Mouse (Mus musculus) CH12.LX (cell line): ENCODE measurements around the gene Mrpl42. TPM values are rescaled to one million over a fixed set of nuclear protein-coding genes. Genes with fewer than 3 reads are reported as not detected.

Experiments used
- DNase-seq: peaks from one replicate; pipeline ENCODE4 v3.0.0-alpha.2; 2013; ENCODE audit errors: extremely low read depth
- H3K27ac ChIP-seq: 2 replicates; pipeline ENCODE4 v1.5.1; 2012; ENCODE audit warnings: low read depth, mild to moderate bottlenecking, control low read depth, moderate library complexity; ENCODE audit not compliant: insufficient read depth
- H3K27me3 ChIP-seq: replicated peaks from 2 replicates; pipeline ENCODE3; 2012; ENCODE audit warnings: inconsistent platforms
- H3K36me3 ChIP-seq, 2 experiments: replicated peaks in 1 of 2; 2 replicates each; pipeline versions ENCODE3 to v1.6.1; 2012; ENCODE audit warnings: inconsistent platforms in 1 of 2, low read length in 1 of 2, mild to moderate bottlenecking in 1 of 2, mixed read lengths in 1 of 2, moderate library complexity in 1 of 2; ENCODE audit not compliant: control insufficient read depth in 1 of 2, insufficient read depth in 1 of 2
- H3K4me1 ChIP-seq, 2 experiments: 2 replicates each; pipeline ENCODE4 v1.6.1; 2012; ENCODE audit warnings: inconsistent platforms in 1 of 2, moderate library complexity in 1 of 2; ENCODE audit not compliant: insufficient read depth in 2 of 2, control insufficient read depth in 1 of 2
- H3K4me2 ChIP-seq: 2 replicates; pipeline ENCODE4 v1.6.1; 2012; ENCODE audit warnings: low read depth, mild to moderate bottlenecking, control low read depth; ENCODE audit not compliant: poor library complexity, insufficient read depth, severe bottlenecking
- H3K4me3 ChIP-seq, 3 experiments: fragments of 150-350 bp in 1 of 3; sonication (generic) in 1 of 3; replicated peaks in 1 of 3; 2 replicates each; pipeline versions ENCODE3 to v1.5.1; 2011 to 2012; ENCODE audit warnings: low read depth in 2 of 3, low read length in 2 of 3, mild to moderate bottlenecking in 2 of 3, moderate library complexity in 2 of 3, control low read depth in 1 of 3, improper control_type of control experiment in 1 of 3, inconsistent platforms in 1 of 3, mixed read lengths in 1 of 3; ENCODE audit not compliant: poor library complexity in 1 of 3
- H3K79me2 ChIP-seq: replicated peaks from 2 replicates; pipeline ENCODE4 v1.6.1; 2012; ENCODE audit warnings: mild to moderate bottlenecking, moderate library complexity; ENCODE audit not compliant: control insufficient read depth, poor library complexity, insufficient read depth, severe bottlenecking; ENCODE audit errors: extremely low read depth
- H3K9ac ChIP-seq: 2 replicates; pipeline ENCODE4 v1.6.1; 2012; ENCODE audit warnings: low read depth, mild to moderate bottlenecking, control low read depth, moderate library complexity; ENCODE audit not compliant: insufficient read depth
- H3K9me3 ChIP-seq: replicated peaks from 2 replicates; pipeline ENCODE3; 2012; ENCODE audit warnings: low read length, inconsistent platforms, mixed read lengths
- BHLHE40 ChIP-seq: IDR thresholded peaks from 2 replicates; pipeline ENCODE4 v1.6.1; 2011; ENCODE audit warnings: mild to moderate bottlenecking, low read depth, low read length, improper control_type of control experiment
- E2F4 ChIP-seq: IDR thresholded peaks from 2 replicates; pipeline ENCODE4 v1.6.1; 2011; ENCODE audit warnings: low read depth, low read length, improper control_type of control experiment; ENCODE audit not compliant: insufficient replicate concordance
- GABPA ChIP-seq: IDR thresholded peaks from 2 replicates; pipeline ENCODE4 v1.6.1; 2012; ENCODE audit warnings: low read depth, low read length, improper control_type of control experiment, inconsistent platforms; ENCODE audit not compliant: insufficient replicate concordance
- HCFC1 ChIP-seq: IDR thresholded peaks from 2 replicates; pipeline ENCODE4 v1.6.1; 2012; ENCODE audit warnings: low read depth, mild to moderate bottlenecking, inconsistent platforms, low read length, improper control_type of control experiment
- MAX ChIP-seq: IDR thresholded peaks from 2 replicates; pipeline ENCODE4 v1.6.1; 2011; ENCODE audit warnings: low read length, improper control_type of control experiment
- MAZ ChIP-seq: IDR thresholded peaks from 2 replicates; pipeline ENCODE4 v1.6.1; 2012; ENCODE audit warnings: low read depth, mild to moderate bottlenecking, inconsistent platforms, low read length, improper control_type of control experiment, moderate library complexity
- MYC ChIP-seq: IDR thresholded peaks from 2 replicates; pipeline ENCODE4 v1.6.1; 2011; ENCODE audit warnings: low read depth, mild to moderate bottlenecking, improper control_type of control experiment, low read length
- PAX5 ChIP-seq: IDR thresholded peaks from 2 replicates; pipeline ENCODE4 v1.6.1; 2012; ENCODE audit warnings: low read length, inconsistent platforms, mixed read lengths
- RAD21 ChIP-seq: IDR thresholded peaks from 2 replicates; pipeline ENCODE4 v1.6.1; 2011; ENCODE audit warnings: low read depth, mild to moderate bottlenecking, low read length, improper control_type of control experiment, moderate library complexity
- RCOR1 ChIP-seq: conservative IDR thresholded peaks from 2 replicates; pipeline ENCODE4 v1.6.1; 2012; ENCODE audit warnings: low read depth, mild to moderate bottlenecking, inconsistent platforms, low read length, improper control_type of control experiment
- SIN3A ChIP-seq: IDR thresholded peaks from 2 replicates; pipeline ENCODE4 v1.6.1; 2012; ENCODE audit warnings: low read length, improper control_type of control experiment, inconsistent platforms
- SMC3 ChIP-seq: IDR thresholded peaks from 2 replicates; pipeline ENCODE4 v1.6.1; 2011; ENCODE audit warnings: low read depth, low read length, improper control_type of control experiment
- TBP ChIP-seq: conservative IDR thresholded peaks from 2 replicates; pipeline ENCODE4 v1.6.1; 2011; ENCODE audit warnings: low read depth, low read length, improper control_type of control experiment
- TCF12 ChIP-seq: IDR thresholded peaks from 2 replicates; pipeline ENCODE4 v1.6.1; 2014; ENCODE audit warnings: low read depth, mild to moderate bottlenecking, inconsistent platforms, low read length, improper control_type of control experiment
- UBTF ChIP-seq: IDR thresholded peaks from 2 replicates; pipeline ENCODE4 v1.6.1; 2012; ENCODE audit warnings: low read depth, mild to moderate bottlenecking, inconsistent platforms, low read length, improper control_type of control experiment, moderate library complexity
- USF2 ChIP-seq: conservative IDR thresholded peaks from 2 replicates; pipeline ENCODE4 v1.6.1; 2011; ENCODE audit warnings: low read depth, low read length, improper control_type of control experiment
- ZC3H11A ChIP-seq: IDR thresholded peaks from 2 replicates; pipeline ENCODE4 v1.6.1; 2012; ENCODE audit warnings: low read depth, mild to moderate bottlenecking, inconsistent platforms, low read length, improper control_type of control experiment
- ZKSCAN1 ChIP-seq: IDR thresholded peaks from 2 replicates; pipeline ENCODE4 v1.6.1; 2012; ENCODE audit warnings: low read depth, inconsistent platforms, low read length, improper control_type of control experiment, borderline replicate concordance
- ZMIZ1 ChIP-seq: IDR thresholded peaks from 2 replicates; pipeline ENCODE4 v1.6.1; 2012; ENCODE audit warnings: low read depth, mild to moderate bottlenecking, inconsistent platforms, low read length, improper control_type of control experiment
- ZNF384 ChIP-seq: IDR thresholded peaks from 2 replicates; pipeline ENCODE4 v1.6.1; 2012; ENCODE audit warnings: low read depth, low read length, improper control_type of control experiment, inconsistent platforms
- dilution Hi-C: fragments of 300-500 bp; cut with MboI; formaldehyde crosslinking; loops from 2 replicates; pipeline ENCODE4 v1.14.3; 2020; ENCODE audit warnings: low sequenced_read_pairs; ENCODE audit not compliant: extremely low pct_unique_long_range_greater_than_20kb, extremely low pct_ligation_motif_present
- in situ Hi-C: fragments of 300-500 bp; cut with MboI; formaldehyde crosslinking; loops from 3 replicates; pipeline ENCODE4 v1.14.3; 2019; ENCODE audit warnings: low sequenced_read_pairs, low pct_ligation_motif_present, low pct_unique_long_range_greater_than_20kb, mixed read lengths
- polyA plus RNA-seq: library from polyadenylated mRNA; unstranded; fragments of >175 nt; gene quantifications from 2 replicates; pipeline ENCODE4 v1.2.1, GENCODE M21; 2012; ENCODE audit warnings: low read depth; ENCODE audit not compliant: insufficient read length
- total RNA-seq, 2 experiments: library from RNA; depleted of rRNA; stranded (reverse); fragments of 300-350 nt in 1 of 2; fragments of >200 nt in 1 of 2; gene quantifications; 2 replicates each; pipeline ENCODE4 v1.2.3; 2012 to 2014

The Mrpl42 gene
- total and polyA plus RNA-seq, 3 experiments: 161 to 389 (median 223) TPM

DNA sequence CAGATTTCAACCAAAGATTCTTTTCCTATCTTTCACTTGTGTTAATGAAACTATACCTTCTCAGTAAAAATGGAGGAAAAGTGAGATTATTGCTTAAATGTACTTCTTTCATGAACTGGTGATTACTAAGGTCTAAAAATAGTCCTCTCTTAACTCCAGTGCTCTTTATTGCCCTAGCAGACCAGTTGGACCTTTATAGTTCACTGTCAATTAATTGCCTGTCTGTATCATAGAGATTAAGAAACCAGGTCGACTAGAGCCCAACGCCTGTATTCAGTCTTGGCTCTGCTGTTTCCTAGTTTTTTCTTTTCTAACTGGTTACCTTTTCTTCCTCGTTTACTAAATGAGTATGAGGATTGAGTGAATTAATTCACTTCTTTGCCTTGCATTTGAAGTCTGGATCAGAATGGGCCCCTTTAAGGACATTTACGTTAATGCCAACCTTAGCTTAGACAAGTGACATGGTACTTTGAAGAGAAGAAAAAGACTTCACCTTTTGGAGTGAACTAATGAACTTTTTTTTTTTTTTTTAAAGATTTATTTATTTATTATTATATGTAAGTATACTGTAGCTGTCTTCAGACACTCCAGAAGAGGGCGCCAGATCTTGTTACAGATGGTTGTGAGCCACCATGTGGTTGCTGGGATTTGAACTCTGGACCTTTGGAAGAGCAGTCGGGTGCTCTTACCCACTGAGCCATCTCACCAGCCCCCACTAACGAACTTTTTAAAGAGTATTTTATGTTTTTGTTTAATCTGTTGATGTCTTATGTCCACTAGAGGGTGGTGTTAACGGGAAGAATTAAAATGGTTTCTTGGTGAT lies 33.9 kb upstream of the Mrpl42 start:
- peaks cover 3 to 46% of the 10 kb centered on the region in 2 experiments; a peak in 3 of 4 replicates for H3K4me1 ChIP-seq
- H3K36me3 ChIP-seq: peaks cover 0 to 12% of the 10 kb centered on the region in 2 experiments
- in situ Hi-C loops (loop anchor here (25.0 kb wide), 1 partner anchor 552 kb away; no protein-coding TSS in a partner anchor), dilution Hi-C loops (no loop called here)
- peaks cover 90% of the 10 kb centered on the region for H3K79me2 ChIP-seq
- no peak overlapping the region for H3K4me2 ChIP-seq
- no peak for DNase-seq
- H3K9ac ChIP-seq: no peak overlapping the region
- no peaks in the 10 kb centered on the region for H3K9me3 ChIP-seq
- H3K27ac ChIP-seq: no peak overlapping the region
- H3K4me3 ChIP-seq: no peak overlapping the region
- no peaks in the 10 kb centered on the region for H3K27me3 ChIP-seq
- no peak for TF ChIP-seq TBP
- TF ChIP-seq ZMIZ1: no peak
- TF ChIP-seq HCFC1: no peak
- no peak for TF ChIP-seq TCF12
- no peak for TF ChIP-seq ZKSCAN1
- TF ChIP-seq MAX: no peak
- no peak for TF ChIP-seq SIN3A
- no peak for TF ChIP-seq BHLHE40
- TF ChIP-seq E2F4: no peak
- no peak for TF ChIP-seq MYC
- no peak for TF ChIP-seq MAZ
- no peak for TF ChIP-seq PAX5
- no peak for TF ChIP-seq RAD21
- TF ChIP-seq RCOR1: no peak
- TF ChIP-seq ZC3H11A: no peak

DNA sequence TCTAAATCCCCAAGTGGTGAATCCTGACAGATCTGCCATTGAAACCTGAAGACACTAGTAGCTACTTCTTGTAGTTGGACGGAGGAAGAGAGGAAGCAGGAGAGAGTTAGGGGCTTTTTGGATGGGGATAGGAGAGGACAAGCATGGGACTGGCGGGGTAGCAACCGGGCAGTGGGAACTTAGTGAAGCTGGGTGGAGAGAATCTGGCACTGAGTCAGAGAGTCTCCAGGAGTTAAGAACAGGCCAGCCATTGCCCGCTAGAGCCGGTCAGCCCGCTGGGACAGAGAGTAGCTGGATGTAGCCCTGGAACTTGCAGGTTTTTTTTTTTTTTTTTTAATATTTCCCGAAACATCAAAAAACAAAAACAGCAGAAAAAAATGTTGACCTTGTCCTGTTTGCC lies 31.6 kb upstream of the Mrpl42 start:
- H3K9ac ChIP-seq: no peak overlapping the region
- dilution Hi-C loops: no loop called here

More for the DNA sequence above, 31.6 kb upstream of the Mrpl42 start:
- Histone ChIP-seq H3K27ac (no peak overlapping the region), H3K79me2 (peaks cover 90% of the 10 kb centered on the region), H3K27me3 (no peaks in the 10 kb centered on the region), H3K36me3 (peaks cover 0 to 6% of the 10 kb centered on the region in 2 experiments), H3K4me1 (peaks cover 2 to 53% of the 10 kb centered on the region in 2 experiments; a peak in 3 of 4 replicates), H3K4me2 (no peak overlapping the region), H3K4me3 (no peak overlapping the region), H3K9me3 (no peaks in the 10 kb centered on the region)
- TF ChIP-seq SIN3A (no peak), RCOR1 (no peak), TCF12 (no peak), ZNF384 (no peak), PAX5 (no peak), ZC3H11A (no peak), USF2 (no peak), E2F4 (no peak), SMC3 (no peak), MYC (no peak), ZMIZ1 (no peak), GABPA (no peak), UBTF (no peak), RAD21 (no peak)
- DNase-seq: no peak
- in situ Hi-C loops: loop anchor here (25.0 kb wide), 1 partner anchor 554 kb away; no protein-coding TSS in a partner anchor
